Mouse (Mus musculus): ENCODE measurements around the gene Mtpn. TPM values are rescaled to one million over a fixed set of nuclear protein-coding genes. Genes with fewer than 3 reads are reported as not detected.

Gene Mtpn
- polyA plus RNA-seq, 1 experiment from 2014 or later: 49.8 TPM

DNA sequence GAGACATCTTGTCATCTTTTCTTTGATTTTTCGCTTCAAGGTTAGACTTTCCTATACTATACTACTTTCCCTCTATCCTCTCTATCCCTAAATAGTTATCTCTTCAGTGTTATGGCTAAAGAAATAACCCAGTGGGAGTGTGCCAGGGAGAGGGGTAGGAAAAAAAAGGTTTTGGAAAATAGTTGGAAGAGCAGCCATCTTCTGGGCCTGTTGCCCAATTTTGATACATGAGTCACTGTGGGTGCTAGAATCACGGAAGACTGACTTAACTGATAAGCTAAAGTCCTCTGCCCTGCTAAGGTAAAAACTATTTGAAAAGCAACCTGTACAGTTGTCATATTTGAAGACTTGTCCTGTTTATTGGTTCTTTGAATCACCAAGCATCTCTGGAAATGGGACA is 36.8 kb downstream of the Mtpn start:
- Histone ChIP-seq H3K4me3 (replicated peaks) (no peak overlapping the region), H3K4me2 (no peak overlapping the region), H3K27me3 (no peaks in the 10 kb centered on the region), H3K4me1 (replicated peaks) (no peaks in the 10 kb centered on the region), H3K36me3 (replicated peaks) (no peaks in the 10 kb centered on the region), H3K9me3 (replicated peaks) (no peaks in the 10 kb centered on the region), H3K27ac (replicated peaks) (no peak overlapping the region), H3K9ac (no peak overlapping the region)
- 68% methylated on average over 2 of the region's 2 CpGs for WGBS (ENCODE audit: insufficient replicate concordance)
- no peak for ATAC-seq (ENCODE audit: insufficient read depth)

DNA sequence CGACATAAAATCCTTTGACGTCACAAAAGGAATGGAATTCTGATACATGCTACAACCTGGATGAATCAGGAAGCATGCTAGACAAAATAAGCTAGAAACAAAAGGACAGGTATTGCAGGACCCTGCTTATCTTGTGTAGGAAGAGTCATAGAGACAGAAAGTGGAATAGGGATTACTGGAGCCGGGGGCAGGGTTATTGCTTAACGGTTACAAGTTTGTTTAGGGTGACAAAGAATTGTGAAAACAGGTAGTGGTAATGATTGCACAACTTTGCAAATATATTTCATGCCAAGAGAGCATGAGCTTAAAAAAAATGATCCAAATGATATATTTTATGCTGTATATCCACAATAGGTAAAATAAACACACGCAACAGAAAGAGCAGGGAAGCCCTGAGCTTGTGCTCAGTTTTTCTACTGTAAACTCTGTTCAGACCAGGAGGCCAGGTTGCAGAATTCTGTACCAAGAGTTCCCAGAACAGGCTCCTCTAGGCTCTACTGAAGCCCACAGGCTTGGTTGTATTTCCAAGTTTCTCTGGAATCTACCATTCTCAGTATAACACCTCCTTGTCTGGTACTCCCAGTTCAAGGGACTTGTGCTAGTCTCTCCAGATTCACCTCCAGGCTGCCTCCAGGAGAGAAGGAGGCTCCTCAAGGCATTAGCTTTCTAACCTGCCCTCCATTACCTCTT is 39.6 kb downstream of the Mtpn start:
- Histone ChIP-seq H3K4me3 (replicated peaks) (no peak overlapping the region), H3K27ac (replicated peaks) (peak overlapping the region; percentile 48), H3K4me1 (replicated peaks) (no peaks in the 10 kb centered on the region), H3K36me3 (replicated peaks) (no peaks in the 10 kb centered on the region), H3K9me3 (replicated peaks) (no peaks in the 10 kb centered on the region), H3K27me3 (no peaks in the 10 kb centered on the region), H3K9ac (no peak overlapping the region), H3K4me2 (no peak overlapping the region)
- peak; percentile 51 for ATAC-seq (ENCODE audit: insufficient read depth)
- 64% methylated on average over 5 of the region's 5 CpGs for WGBS (ENCODE audit: insufficient replicate concordance)

- no peak overlapping the region for H3K27ac ChIP-seq (replicated peaks)
- no peak overlapping the region for H3K4me2 ChIP-seq
- H3K4me1 ChIP-seq (replicated peaks): no peaks in the 10 kb centered on the region
- no peak overlapping the region for H3K9ac ChIP-seq
- no peaks in the 10 kb centered on the region for H3K36me3 ChIP-seq (replicated peaks)
- ATAC-seq (ENCODE audit: insufficient read depth): no peak
- 75% methylated on average over 4 of the region's 4 CpGs for WGBS (ENCODE audit: insufficient replicate concordance)
- H3K4me3 ChIP-seq (replicated peaks): no peak overlapping the region
- H3K9me3 ChIP-seq (replicated peaks): no peaks in the 10 kb centered on the region
- H3K27me3 ChIP-seq: no peaks in the 10 kb centered on the region
Measured at GRCm38 (mm10) chr6:35497406-35497805, 42.3 kb downstream of the Mtpn start.

- Histone ChIP-seq H3K9ac (no peak overlapping the region), H3K36me3 (replicated peaks) (no peaks in the 10 kb centered on the region), H3K4me1 (replicated peaks) (no peaks in the 10 kb centered on the region), H3K27me3 (no peaks in the 10 kb centered on the region), H3K4me2 (no peak overlapping the region), H3K9me3 (replicated peaks) (no peaks in the 10 kb centered on the region), H3K27ac (replicated peaks) (no peak overlapping the region), H3K4me3 (replicated peaks) (no peak overlapping the region)
- WGBS (ENCODE audit: insufficient replicate concordance): 73% methylated on average over 6 of the region's 6 CpGs
- ATAC-seq (ENCODE audit: insufficient read depth): no peak
Measured at GRCm38 (mm10) chr6:35493851-35494250, 45.8 kb downstream of the Mtpn start.

- H3K4me2 ChIP-seq: no peak overlapping the region
- H3K9me3 ChIP-seq (replicated peaks): no peaks in the 10 kb centered on the region
- no peaks in the 10 kb centered on the region for H3K36me3 ChIP-seq (replicated peaks)
- H3K4me1 ChIP-seq (replicated peaks): no peaks in the 10 kb centered on the region
- no peaks in the 10 kb centered on the region for H3K27me3 ChIP-seq
- ATAC-seq (ENCODE audit: insufficient read depth): no peak
- no peak overlapping the region for H3K9ac ChIP-seq
- H3K27ac ChIP-seq (replicated peaks): no peak overlapping the region
- H3K4me3 ChIP-seq (replicated peaks): no peak overlapping the region
- 60% methylated on average over 5 of the region's 5 CpGs for WGBS (ENCODE audit: insufficient replicate concordance)
Measured at GRCm38 (mm10) chr6:35479651-35480335, 59.9 kb downstream of the Mtpn start.

- H3K9ac ChIP-seq: no peak overlapping the region
- WGBS (ENCODE audit: insufficient replicate concordance): 40% methylated on average over 1 of the region's 1 CpGs
- no peak overlapping the region for H3K4me3 ChIP-seq (replicated peaks)
- no peaks in the 10 kb centered on the region for H3K36me3 ChIP-seq (replicated peaks)
- H3K9me3 ChIP-seq (replicated peaks): no peaks in the 10 kb centered on the region
- H3K27ac ChIP-seq (replicated peaks): no peak overlapping the region
- H3K4me1 ChIP-seq (replicated peaks): no peaks in the 10 kb centered on the region
- H3K27me3 ChIP-seq: no peaks in the 10 kb centered on the region
- H3K4me2 ChIP-seq: no peak overlapping the region
- ATAC-seq (ENCODE audit: insufficient read depth): no peak
Measured at GRCm38 (mm10) chr6:35476830-35477229, 62.9 kb downstream of the Mtpn start.

GRCm38 (mm10) chr6:35463450-35464395 is 76.0 kb downstream of the Mtpn start:
- Histone ChIP-seq H3K27ac (replicated peaks) (no peak overlapping the region), H3K4me1 (replicated peaks) (no peaks in the 10 kb centered on the region), H3K36me3 (replicated peaks) (no peaks in the 10 kb centered on the region), H3K9ac (no peak overlapping the region), H3K27me3 (no peaks in the 10 kb centered on the region), H3K4me2 (no peak overlapping the region), H3K4me3 (replicated peaks) (no peak overlapping the region), H3K9me3 (replicated peaks) (no peaks in the 10 kb centered on the region)
- no peak for ATAC-seq (ENCODE audit: insufficient read depth)
- WGBS (ENCODE audit: insufficient replicate concordance): 62% methylated on average over 5 of the region's 5 CpGs

GRCm38 (mm10) chr6:35462484-35462883 is 77.2 kb downstream of the Mtpn start:
- H3K27ac ChIP-seq (replicated peaks): no peak overlapping the region
- no peaks in the 10 kb centered on the region for H3K4me1 ChIP-seq (replicated peaks)
- no peaks in the 10 kb centered on the region for H3K36me3 ChIP-seq (replicated peaks)
- ATAC-seq (ENCODE audit: insufficient read depth): no peak
- H3K9me3 ChIP-seq (replicated peaks): no peaks in the 10 kb centered on the region
- H3K27me3 ChIP-seq: no peaks in the 10 kb centered on the region
- no peak overlapping the region for H3K4me2 ChIP-seq
- H3K4me3 ChIP-seq (replicated peaks): no peak overlapping the region
- WGBS (ENCODE audit: insufficient replicate concordance): 63% methylated on average over 1 of the region's 1 CpGs
- H3K9ac ChIP-seq: no peak overlapping the region

Small RNA genes lying within 50 kb of the gene (microRNA-seq; reads per million reads assigned to microRNA genes)
- not detected for gene Gm23053

Other genes starting within 250 kb of the Mtpn start
- gene Slc13a4, start 231.8 kb downstream of the Mtpn start, polyA plus RNA-seq (2015; fragmentation: Nextera tagmentation; extraction: Ambion mirVana): 0.06 and 0.07 TPM in 2 replicates
- gene Fam180a, start 213.7 kb downstream of the Mtpn start, polyA plus RNA-seq (2015; fragmentation: Nextera tagmentation; extraction: Ambion mirVana): 0.17 and 0.23 TPM in 2 replicates

Measured in liver, embryonic 15.5 days (tissue).